Mouse (Mus musculus): ENCODE measurements around the gene Cbarp. TPM values are rescaled to one million over a fixed set of nuclear protein-coding genes. Genes with fewer than 3 reads are reported as not detected.

The Cbarp gene
- total and polyA plus RNA-seq, 3 experiments, result 0.19 to 2.4 (median 2.3) TPM

GRCm38 (mm10) chr10:80105460-80105859 is 35.2 kb downstream of the Cbarp start, which contains the start of gene Sbno2:
Gene Sbno2, minus strand, starts transcription at chr10:80105571.
- no peak within 1 kb of the TSS for H3K27ac ChIP-seq (ENCODE audit: insufficient read depth, low read depth)
- in situ Hi-C loops (cut with MboI; ENCODE audit: low pct_ligation_motif_present, low pct_unique_long_range_greater_than_20kb, low sequenced_read_pairs), result no loop called here
- H3K9ac ChIP-seq (ENCODE audit: insufficient read depth, low read depth), result no peak within 1 kb of the TSS
- no peaks in the 10 kb centered on the region for H3K9me3 ChIP-seq (replicated peaks; ENCODE audit: low read length)
- no peaks in the 10 kb centered on the region for H3K27me3 ChIP-seq (replicated peaks)
- no peak for DNase-seq (ENCODE audit: extremely low read depth)
- H3K79me2 ChIP-seq (replicated peaks; ENCODE audit: control insufficient read depth, extremely low read depth, insufficient read depth, poor library complexity, severe bottlenecking), result peaks cover 18% of the 10 kb centered on the region
- peaks cover 14 to 54% of the 10 kb centered on the region in 2 experiments for H3K4me1 ChIP-seq (ENCODE audit: control insufficient read depth in 1 of 2, insufficient read depth in 2 of 2)
- TF ChIP-seq MEF2A (IDR thresholded peaks at IDR 0.05; ENCODE audit: borderline replicate concordance, low read depth, low read length) (no peak), MAZ (IDR thresholded peaks at IDR 0.05; ENCODE audit: low read depth, low read length) (no peak), RAD21 (IDR thresholded peaks at IDR 0.05; ENCODE audit: low read depth, low read length) (no peak), EP300 (IDR thresholded peaks at IDR 0.05; ENCODE audit: low read length) (peak; percentile 50; the same call in 1 of the 2 replicates), ZMIZ1 (IDR thresholded peaks at IDR 0.05; ENCODE audit: low read depth, low read length) (no peak), NELFE (IDR thresholded peaks at IDR 0.05; ENCODE audit: low read depth, low read length) (no peak), RCOR1 (conservative IDR thresholded peaks at IDR 0.05; ENCODE audit: low read depth, low read length) (no peak), USF1 (IDR thresholded peaks at IDR 0.05; ENCODE audit: low read depth, low read length) (no peak), POLR2AphosphoS2 (IDR thresholded peaks at IDR 0.05; ENCODE audit: low read depth, low read length) (no peak), ZKSCAN1 (IDR thresholded peaks at IDR 0.05; ENCODE audit: borderline replicate concordance, low read depth, low read length) (no peak), ZNF384 (IDR thresholded peaks at IDR 0.05; ENCODE audit: low read depth, low read length) (no peak), CHD1 (IDR thresholded peaks at IDR 0.05; ENCODE audit: low read depth, low read length) (no peak), E2F4 (IDR thresholded peaks at IDR 0.05; ENCODE audit: insufficient replicate concordance, low read depth, low read length) (no peak), TCF12 (IDR thresholded peaks at IDR 0.05; ENCODE audit: low read depth, low read length) (no peak), NRF1 (IDR thresholded peaks at IDR 0.05; ENCODE audit: low read depth, low read length) (no peak), MYC (IDR thresholded peaks at IDR 0.05; ENCODE audit: low read depth, low read length) (0 out of 2 replicates have a peak, but pooled peaks have one; percentile 29), ETS1 (conservative IDR thresholded peaks at IDR 0.05; ENCODE audit: low read depth, low read length) (no peak), USF2 (conservative IDR thresholded peaks at IDR 0.05; ENCODE audit: low read depth, low read length) (no peak), IRF4 (IDR thresholded peaks at IDR 0.05; ENCODE audit: low read depth, low read length) (0 out of 2 replicates have a peak, but pooled peaks have one; percentile 28), POLR2A (IDR thresholded peaks at IDR 0.05; ENCODE audit: low read depth, low read length) (no peak), MXI1 (IDR thresholded peaks at IDR 0.05; ENCODE audit: low read depth, low read length) (no peak), ELF1 (IDR thresholded peaks at IDR 0.05; ENCODE audit: low read depth, low read length) (0 out of 2 replicates have a peak, but pooled peaks have one; percentile 23), BHLHE40 (IDR thresholded peaks at IDR 0.05; ENCODE audit: low read depth, low read length) (no peak), ZC3H11A (IDR thresholded peaks at IDR 0.05; ENCODE audit: low read depth, low read length) (no peak), TBP (conservative IDR thresholded peaks at IDR 0.05; ENCODE audit: low read depth, low read length) (no peak)
- H3K36me3 ChIP-seq (replicated peaks in 1 of 2; ENCODE audit: control insufficient read depth in 1 of 2, insufficient read depth in 1 of 2, low read length in 1 of 2), result peaks cover 0 to 5% of the 10 kb centered on the region in 2 experiments
- dilution Hi-C loops (cut with MboI; ENCODE audit: extremely low pct_ligation_motif_present, extremely low pct_unique_long_range_greater_than_20kb, low sequenced_read_pairs), result no loop called here
- no peak within 1 kb of the TSS for H3K4me3 ChIP-seq (replicated peaks in 1 of 3; ENCODE audit: low read depth in 2 of 3, low read length in 2 of 3, poor library complexity in 1 of 3)
- H3K4me2 ChIP-seq (ENCODE audit: insufficient read depth, low read depth, poor library complexity, severe bottlenecking), result 0 out of 2 replicates have a peak within 1 kb of the TSS, but pooled peaks have one; percentile 27
